Mouse (Mus musculus) c-Kit-negative CD71-positive TER-119-positive erythroid progenitor cells, embryonic 14.5 days (primary cell): ENCODE data around the gene Chd9.

Experiments used
- DNase-seq: peaks from one replicate; pipeline ENCODE4 v3.0.0-alpha.2; 2013; ENCODE audit warnings: low read depth, low spot score

Gene Chd9

GRCm38 (mm10) chr8:90828181-90828986, at the start of gene Chd9:
Chd9 (plus strand) TSS chr8:90828352.
- peak; percentile 66 for DNase-seq

DNA sequence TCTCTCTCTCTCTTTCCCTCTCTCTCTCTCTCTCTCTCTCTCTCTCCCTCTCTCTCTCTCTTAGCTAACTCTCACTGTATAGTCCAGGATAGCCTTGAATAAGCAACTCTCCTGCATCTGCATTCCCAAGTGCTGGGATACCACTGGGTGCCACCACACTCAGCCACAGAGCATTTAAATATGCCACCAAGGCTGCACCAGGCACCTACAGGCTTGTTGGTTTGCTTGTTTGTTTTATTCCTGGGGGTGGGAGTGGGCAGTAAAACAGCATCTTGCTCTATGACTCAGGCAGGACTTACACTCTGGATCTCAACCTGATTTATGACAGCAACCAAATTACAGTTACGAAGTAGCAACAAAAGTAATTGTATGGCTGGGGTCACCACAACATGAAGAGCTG, 36.5 kb upstream of the Chd9 start:
- no peak for DNase-seq

DNA sequence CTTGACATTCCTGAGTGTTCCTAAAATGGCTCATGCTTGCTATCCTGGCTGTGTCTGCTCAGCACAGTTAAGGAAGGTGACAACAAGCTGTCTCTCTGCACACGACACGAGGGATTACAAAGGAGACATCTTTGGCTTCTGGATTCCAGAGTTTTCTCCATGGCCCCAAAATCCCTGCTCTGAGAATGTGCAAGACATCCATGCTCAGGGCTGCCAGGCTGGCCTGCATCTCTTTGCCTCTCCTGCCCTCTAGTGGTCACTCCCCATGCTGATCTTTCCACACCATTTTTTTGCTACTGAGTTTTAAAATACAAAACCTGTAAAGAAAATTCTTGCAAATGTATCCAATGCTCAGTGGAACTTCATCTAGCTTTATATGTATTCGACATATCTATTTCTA, 34.4 kb upstream of the Chd9 start:
- no peak for DNase-seq

DNA sequence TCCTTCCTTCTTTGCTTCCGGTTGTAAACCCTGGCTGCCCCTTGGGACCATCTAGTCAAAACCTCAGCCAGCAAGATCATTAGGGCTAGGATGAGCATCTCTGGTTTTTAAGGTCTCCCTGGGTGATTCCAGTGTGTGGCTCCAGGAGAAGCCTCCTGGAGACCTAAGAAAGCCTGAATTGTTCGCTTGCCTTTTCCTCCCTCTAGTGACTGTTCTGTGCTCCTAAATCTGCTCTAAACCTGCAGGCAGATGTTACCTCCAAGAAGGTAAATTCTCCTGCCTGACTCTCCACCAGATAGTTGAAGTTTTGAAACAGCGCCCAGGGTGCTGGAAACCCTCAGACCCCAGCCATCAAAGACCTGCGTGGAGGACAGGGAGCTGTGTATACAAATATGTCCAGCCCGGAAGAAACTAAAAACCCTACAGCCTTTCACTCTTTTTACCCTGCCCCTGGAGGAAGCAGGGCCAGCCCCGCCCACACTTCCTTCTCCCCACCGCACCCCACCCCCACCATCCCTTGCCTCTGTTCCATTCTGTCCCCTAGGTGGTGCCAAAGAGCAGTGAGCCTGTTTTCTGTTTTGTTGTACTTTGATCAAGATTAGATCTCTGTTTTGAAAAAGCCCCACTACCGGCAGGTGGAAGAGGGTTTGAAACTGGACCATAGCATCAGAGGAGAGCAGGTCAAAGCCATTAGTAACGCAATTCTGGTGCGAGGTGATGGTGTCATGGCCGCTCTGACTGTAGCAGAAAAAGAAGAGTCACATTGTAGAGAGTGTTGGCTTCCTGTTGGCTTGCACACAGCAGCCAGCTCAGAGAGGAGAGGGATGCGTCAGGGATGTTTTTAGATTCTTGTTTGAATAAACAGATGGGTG, 32.9 kb upstream of the Chd9 start:
- no peak for DNase-seq

- DNase-seq = no peak
Observed at GRCm38 (mm10) chr8:90799473-90799872, 28.7 kb upstream of the Chd9 start.

GRCm38 (mm10) chr8:90813602-90814320, 14.4 kb upstream of the Chd9 start:
- no peak for DNase-seq

GRCm38 (mm10) chr8:90816061-90816882, 11.9 kb upstream of the Chd9 start:
- no peak for DNase-seq

DNA sequence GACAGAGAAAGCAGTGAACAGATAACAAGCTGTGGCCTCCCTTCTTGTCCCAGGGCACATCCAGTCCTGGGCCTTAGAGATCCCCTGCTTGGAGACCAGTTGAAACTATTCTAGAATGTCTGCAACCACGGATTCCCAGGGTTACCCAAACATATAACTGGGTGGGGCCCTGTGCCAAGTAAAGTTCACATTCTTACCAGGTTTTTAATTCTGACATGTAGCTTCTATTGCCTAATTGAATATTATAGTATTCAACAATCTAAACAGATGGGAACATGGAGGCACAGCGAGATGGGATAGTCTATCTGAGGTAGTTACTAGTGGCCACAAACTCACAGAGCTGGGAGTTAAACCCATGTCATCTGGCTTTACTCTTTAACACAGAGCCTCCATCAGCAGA, 10.9 kb upstream of the Chd9 start, which contains the start of gene Gm19935:
Gm19935 (minus strand) TSS at position 101 of the 400 bp plus-strand sequence.
- no peak for DNase-seq

DNA sequence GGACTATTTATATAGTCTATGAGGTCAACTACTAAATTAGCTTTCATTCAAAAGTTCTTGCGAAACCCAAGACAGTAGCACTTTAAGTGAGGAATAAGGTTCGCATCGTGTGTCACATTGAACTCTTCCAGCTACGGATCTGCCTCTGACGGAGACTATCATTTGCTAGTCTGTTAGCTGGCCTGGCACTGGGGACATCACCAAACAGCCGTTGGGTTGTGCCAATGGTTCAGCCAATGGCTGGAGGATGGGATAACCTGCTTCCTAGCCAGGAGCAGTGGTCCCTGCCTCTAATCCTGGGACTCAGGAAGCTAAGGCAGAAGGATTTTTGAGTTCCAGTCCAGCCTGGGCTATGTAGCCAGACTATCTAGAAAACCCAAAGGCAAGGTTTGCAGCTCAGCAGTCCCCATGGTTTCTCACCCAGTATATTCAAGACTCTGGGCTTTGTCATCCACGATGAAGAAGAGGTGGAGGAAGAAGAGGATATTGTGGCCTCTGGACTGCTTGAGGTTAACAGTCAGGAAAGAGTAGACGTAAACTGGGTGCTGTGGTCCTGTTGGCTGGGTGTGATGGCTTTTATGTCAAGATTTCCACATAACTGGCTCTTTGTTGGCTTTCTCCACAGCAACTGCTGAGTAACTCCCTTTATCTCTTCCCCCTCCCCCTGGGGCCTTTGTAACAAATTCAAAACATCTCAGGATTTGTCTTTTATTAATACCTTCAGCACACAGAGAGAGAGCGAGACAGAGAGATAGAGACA, 8.4 kb upstream of the Chd9 start:
- no peak for DNase-seq

- no peak for DNase-seq
Observed at GRCm38 (mm10) chr8:90820321-90820696, 7.8 kb upstream of the Chd9 start.

- DNase-seq = no peak
Observed at GRCm38 (mm10) chr8:90822443-90822842, 5.7 kb upstream of the Chd9 start.

GRCm38 (mm10) chr8:90825459-90825871, 2.7 kb upstream of the Chd9 start:
- no peak for DNase-seq

DNA sequence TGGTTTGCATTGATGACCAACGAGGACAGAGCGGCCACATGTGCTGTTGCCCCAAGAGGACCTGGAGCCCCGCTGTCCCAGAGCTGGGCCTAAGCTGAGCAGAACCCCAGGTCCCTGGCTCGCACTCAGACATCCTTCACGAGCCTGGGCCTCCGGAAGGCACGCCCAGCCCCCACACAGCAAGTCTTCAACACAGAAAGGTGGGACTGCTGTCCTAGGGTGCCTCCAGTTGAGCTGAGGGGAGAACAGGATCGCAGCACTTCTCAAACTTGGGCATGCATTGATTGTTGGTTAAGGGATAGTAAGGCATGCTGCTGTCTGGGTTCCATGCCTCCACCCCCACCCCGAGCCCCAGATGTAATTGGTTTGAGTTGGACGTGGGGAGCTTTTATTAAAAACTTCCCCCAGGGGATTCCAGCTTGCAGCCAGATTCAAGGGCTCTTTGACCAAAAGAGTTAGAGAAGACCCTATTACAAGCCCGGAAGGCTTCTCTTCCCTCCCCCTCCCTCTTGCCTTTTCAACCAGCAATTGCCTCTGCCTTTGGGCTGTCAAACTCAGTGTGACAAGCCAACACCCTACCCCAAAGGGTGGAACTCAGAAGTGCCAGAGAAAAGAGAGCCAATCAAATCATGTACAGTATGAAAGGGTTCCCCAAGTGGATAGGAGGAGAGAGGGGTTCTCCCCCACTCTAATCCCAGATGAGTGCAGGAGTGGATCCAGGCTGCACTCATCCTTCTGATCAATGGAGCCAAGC, 1.0 kb downstream of the Chd9 start:
- peak; percentile 17 for DNase-seq

GRCm38 (mm10) chr8:90829825-90830224, 1.7 kb downstream of the Chd9 start:
- no peak for DNase-seq

- no peak for DNase-seq
Observed at GRCm38 (mm10) chr8:90830980-90831379, 2.8 kb downstream of the Chd9 start.

GRCm38 (mm10) chr8:90832576-90833289, 4.6 kb downstream of the Chd9 start:
- DNase-seq = no peak

GRCm38 (mm10) chr8:90833628-90834320, 5.6 kb downstream of the Chd9 start:
- DNase-seq = no peak

GRCm38 (mm10) chr8:90834321-90834672, 6.1 kb downstream of the Chd9 start:
- no peak for DNase-seq
